Mouse (Mus musculus): ENCODE results near the gene Bcl9. TPM values are rescaled to one million over a fixed set of nuclear protein-coding genes. Genes with fewer than 3 reads are reported as not detected.

The Bcl9 gene
- total and polyA plus RNA-seq, 3 experiments, result 1.1 to 13.5 (median 3.3) TPM

DNA sequence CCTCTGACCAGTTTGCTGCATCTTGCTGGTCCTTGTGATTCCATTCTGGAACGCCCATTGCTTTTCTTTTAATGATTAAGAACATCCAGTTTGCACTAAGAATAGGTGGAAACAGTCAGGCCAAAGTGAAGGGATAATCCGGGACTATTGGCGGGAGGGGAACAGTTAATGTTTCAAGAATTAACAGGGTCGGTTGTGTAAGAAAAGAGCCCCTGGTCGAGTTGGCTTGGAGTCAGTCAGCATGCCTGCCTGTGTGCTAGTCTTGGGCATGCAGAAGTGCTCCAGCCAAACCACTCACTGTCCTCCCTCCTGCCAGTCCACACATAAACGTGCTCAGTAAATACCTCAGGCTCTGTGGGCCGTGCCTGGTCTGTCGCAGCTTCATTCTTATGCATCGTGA is 125.5 kb downstream of the Bcl9 start:
- DNase-seq (ENCODE audit: extremely low read depth), result no peak
- Histone ChIP-seq H3K79me2 (replicated peaks; ENCODE audit: control insufficient read depth, extremely low read depth, insufficient read depth, poor library complexity, severe bottlenecking) (no peaks in the 10 kb centered on the region), H3K9ac (ENCODE audit: insufficient read depth, low read depth) (no peak overlapping the region), H3K27ac (ENCODE audit: insufficient read depth, low read depth) (no peak overlapping the region), H3K9me3 (replicated peaks; ENCODE audit: low read length) (no peaks in the 10 kb centered on the region), H3K4me3 (replicated peaks in 1 of 3; ENCODE audit: low read depth in 2 of 3, low read length in 2 of 3, poor library complexity in 1 of 3) (no peak overlapping the region), H3K4me2 (ENCODE audit: insufficient read depth, low read depth, poor library complexity, severe bottlenecking) (no peak overlapping the region), H3K4me1 (ENCODE audit: control insufficient read depth in 1 of 2, insufficient read depth in 2 of 2) (peaks cover 0 to 8% of the 10 kb centered on the region in 2 experiments; a peak in 2 of 4 replicates), H3K27me3 (replicated peaks) (no peaks in the 10 kb centered on the region), H3K36me3 (replicated peaks in 1 of 2; ENCODE audit: control insufficient read depth in 1 of 2, insufficient read depth in 1 of 2, low read length in 1 of 2) (peaks cover 2 to 57% of the 10 kb centered on the region in 2 experiments)
- in situ Hi-C loops (cut with MboI; ENCODE audit: low pct_ligation_motif_present, low pct_unique_long_range_greater_than_20kb, low sequenced_read_pairs), result loop anchor here (10.0 kb wide), 1 partner anchor 237 kb away; no protein-coding TSS in a partner anchor
- dilution Hi-C loops (cut with MboI; ENCODE audit: extremely low pct_ligation_motif_present, extremely low pct_unique_long_range_greater_than_20kb, low sequenced_read_pairs), result no loop called here
- TF ChIP-seq MAFK (IDR thresholded peaks at IDR 0.05; ENCODE audit: insufficient replicate concordance, low read length) (no peak), IRF4 (IDR thresholded peaks at IDR 0.05; ENCODE audit: low read depth, low read length) (no peak), USF2 (conservative IDR thresholded peaks at IDR 0.05; ENCODE audit: low read depth, low read length) (no peak), JUND (conservative IDR thresholded peaks at IDR 0.05; ENCODE audit: low read depth, low read length) (no peak)

DNA sequence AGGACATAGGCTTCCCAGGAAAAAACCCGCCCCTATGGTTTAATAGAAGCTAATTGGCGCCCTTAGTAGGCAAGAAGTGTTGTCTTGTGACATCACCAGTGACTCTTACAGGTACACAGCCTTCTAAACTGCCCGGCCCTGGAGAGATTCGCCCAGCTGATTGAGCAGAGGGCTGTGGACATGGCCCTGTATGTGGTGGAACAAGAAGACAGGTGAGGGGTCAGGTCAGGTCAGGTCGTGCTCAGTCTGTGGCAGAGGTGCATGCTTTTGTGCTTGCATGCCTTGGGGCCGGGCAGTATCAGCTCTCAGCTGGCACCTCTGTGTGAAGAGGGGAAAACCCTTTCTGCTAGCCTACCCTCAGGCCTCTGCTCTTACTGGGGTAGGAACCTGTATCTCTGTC is 126.2 kb downstream of the Bcl9 start:
- Histone ChIP-seq H3K4me3 (replicated peaks in 1 of 3; ENCODE audit: low read depth in 2 of 3, low read length in 2 of 3, poor library complexity in 1 of 3) (no peak overlapping the region), H3K36me3 (replicated peaks in 1 of 2; ENCODE audit: control insufficient read depth in 1 of 2, insufficient read depth in 1 of 2, low read length in 1 of 2) (peaks cover 4 to 58% of the 10 kb centered on the region in 2 experiments), H3K27ac (ENCODE audit: insufficient read depth, low read depth) (no peak overlapping the region), H3K4me1 (ENCODE audit: control insufficient read depth in 1 of 2, insufficient read depth in 2 of 2) (peaks cover 0 to 10% of the 10 kb centered on the region in 2 experiments; a peak in 2 of 4 replicates), H3K9me3 (replicated peaks; ENCODE audit: low read length) (no peaks in the 10 kb centered on the region), H3K79me2 (replicated peaks; ENCODE audit: control insufficient read depth, extremely low read depth, insufficient read depth, poor library complexity, severe bottlenecking) (no peaks in the 10 kb centered on the region), H3K27me3 (replicated peaks) (no peaks in the 10 kb centered on the region), H3K4me2 (ENCODE audit: insufficient read depth, low read depth, poor library complexity, severe bottlenecking) (no peak overlapping the region), H3K9ac (ENCODE audit: insufficient read depth, low read depth) (no peak overlapping the region)
- in situ Hi-C loops (cut with MboI; ENCODE audit: low pct_ligation_motif_present, low pct_unique_long_range_greater_than_20kb, low sequenced_read_pairs) (loop anchor here (10.0 kb wide), 1 partner anchor 237 kb away; no protein-coding TSS in a partner anchor), dilution Hi-C loops (cut with MboI; ENCODE audit: extremely low pct_ligation_motif_present, extremely low pct_unique_long_range_greater_than_20kb, low sequenced_read_pairs) (no loop called here)
- TF ChIP-seq MAX (IDR thresholded peaks at IDR 0.05; ENCODE audit: low read length), result no peak
- no peak for TF ChIP-seq MXI1 (IDR thresholded peaks at IDR 0.05; ENCODE audit: low read depth, low read length)
- TF ChIP-seq TBP (conservative IDR thresholded peaks at IDR 0.05; ENCODE audit: low read depth, low read length), result no peak
- no peak for TF ChIP-seq JUN (IDR thresholded peaks at IDR 0.05; ENCODE audit: insufficient read depth, low read depth, low read length)
- TF ChIP-seq USF2 (conservative IDR thresholded peaks at IDR 0.05; ENCODE audit: low read depth, low read length), result no peak
- no peak for TF ChIP-seq MAZ (IDR thresholded peaks at IDR 0.05; ENCODE audit: low read depth, low read length)
- no peak for TF ChIP-seq MAFK (IDR thresholded peaks at IDR 0.05; ENCODE audit: insufficient replicate concordance, low read length)
- TF ChIP-seq CHD2 (IDR thresholded peaks at IDR 0.05; ENCODE audit: low read length), result no peak
- no peak for DNase-seq (ENCODE audit: extremely low read depth)

DNA sequence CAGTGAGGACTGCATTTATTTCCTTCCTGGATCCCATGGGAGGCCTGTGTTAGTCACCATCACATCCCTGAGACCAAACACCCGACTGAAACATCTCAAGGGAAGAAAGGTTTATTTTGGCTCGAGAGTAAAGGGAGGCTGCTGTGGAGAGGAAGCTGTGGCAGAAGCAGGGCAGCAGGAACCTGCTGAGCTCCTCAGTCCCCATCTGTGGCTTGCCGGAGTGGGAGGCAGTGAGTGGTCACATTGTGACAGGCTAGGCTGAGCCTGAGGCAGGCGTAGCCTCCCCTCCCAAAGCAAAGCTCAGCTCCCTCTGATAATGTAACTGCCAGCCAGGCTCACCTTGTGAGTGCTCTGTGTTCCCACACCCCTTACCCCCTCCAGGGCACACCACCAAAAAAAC is 130.6 kb downstream of the Bcl9 start:
- Histone ChIP-seq H3K9ac (ENCODE audit: insufficient read depth, low read depth) (no peak overlapping the region), H3K27me3 (replicated peaks) (no peaks in the 10 kb centered on the region), H3K4me2 (ENCODE audit: insufficient read depth, low read depth, poor library complexity, severe bottlenecking) (no peak overlapping the region), H3K4me1 (ENCODE audit: control insufficient read depth in 1 of 2, insufficient read depth in 2 of 2) (peaks cover 0 to 15% of the 10 kb centered on the region in 2 experiments; a peak in 2 of 4 replicates), H3K36me3 (replicated peaks in 1 of 2; ENCODE audit: control insufficient read depth in 1 of 2, insufficient read depth in 1 of 2, low read length in 1 of 2) (peaks cover 4 to 51% of the 10 kb centered on the region in 2 experiments), H3K9me3 (replicated peaks; ENCODE audit: low read length) (no peaks in the 10 kb centered on the region), H3K27ac (ENCODE audit: insufficient read depth, low read depth) (no peak overlapping the region), H3K79me2 (replicated peaks; ENCODE audit: control insufficient read depth, extremely low read depth, insufficient read depth, poor library complexity, severe bottlenecking) (no peaks in the 10 kb centered on the region), H3K4me3 (replicated peaks in 1 of 3; ENCODE audit: low read depth in 2 of 3, low read length in 2 of 3, poor library complexity in 1 of 3) (no peak overlapping the region)
- in situ Hi-C loops (cut with MboI; ENCODE audit: low pct_ligation_motif_present, low pct_unique_long_range_greater_than_20kb, low sequenced_read_pairs) (loop anchor here (10.0 kb wide), 1 partner anchor 82 kb away; no protein-coding TSS in a partner anchor), dilution Hi-C loops (cut with MboI; ENCODE audit: extremely low pct_ligation_motif_present, extremely low pct_unique_long_range_greater_than_20kb, low sequenced_read_pairs) (no loop called here)
- no peak for DNase-seq (ENCODE audit: extremely low read depth)
- no peak for TF ChIP-seq IRF4 (IDR thresholded peaks at IDR 0.05; ENCODE audit: low read depth, low read length)
- no peak for TF ChIP-seq CTCF (conservative IDR thresholded peaks at IDR 0.05 in 1 of 2, IDR thresholded peaks at IDR 0.05 in 1 of 2; ENCODE audit: low read depth in 2 of 2, low read length in 2 of 2)
- TF ChIP-seq UBTF (IDR thresholded peaks at IDR 0.05; ENCODE audit: low read depth, low read length), result no peak
- no peak for TF ChIP-seq GABPA (IDR thresholded peaks at IDR 0.05; ENCODE audit: insufficient replicate concordance, low read depth, low read length)
- TF ChIP-seq BHLHE40 (IDR thresholded peaks at IDR 0.05; ENCODE audit: low read depth, low read length), result no peak
- no peak for TF ChIP-seq SMC3 (IDR thresholded peaks at IDR 0.05; ENCODE audit: low read depth, low read length)
- no peak for TF ChIP-seq MAX (IDR thresholded peaks at IDR 0.05; ENCODE audit: low read length)
- no peak for TF ChIP-seq MAZ (IDR thresholded peaks at IDR 0.05; ENCODE audit: low read depth, low read length)
- TF ChIP-seq MEF2A (IDR thresholded peaks at IDR 0.05; ENCODE audit: borderline replicate concordance, low read depth, low read length), result no peak
- TF ChIP-seq ZNF384 (IDR thresholded peaks at IDR 0.05; ENCODE audit: low read depth, low read length), result no peak
- no peak for TF ChIP-seq MYC (IDR thresholded peaks at IDR 0.05; ENCODE audit: low read depth, low read length)
- TF ChIP-seq SIN3A (IDR thresholded peaks at IDR 0.05; ENCODE audit: low read length), result no peak
- no peak for TF ChIP-seq NRF1 (IDR thresholded peaks at IDR 0.05; ENCODE audit: low read depth, low read length)
- TF ChIP-seq POLR2AphosphoS2 (IDR thresholded peaks at IDR 0.05; ENCODE audit: low read depth, low read length), result no peak

Data from CH12.LX (cell line).